ENCODE assay signal across 16 mouse cellular contexts in the genomic region with DNA sequence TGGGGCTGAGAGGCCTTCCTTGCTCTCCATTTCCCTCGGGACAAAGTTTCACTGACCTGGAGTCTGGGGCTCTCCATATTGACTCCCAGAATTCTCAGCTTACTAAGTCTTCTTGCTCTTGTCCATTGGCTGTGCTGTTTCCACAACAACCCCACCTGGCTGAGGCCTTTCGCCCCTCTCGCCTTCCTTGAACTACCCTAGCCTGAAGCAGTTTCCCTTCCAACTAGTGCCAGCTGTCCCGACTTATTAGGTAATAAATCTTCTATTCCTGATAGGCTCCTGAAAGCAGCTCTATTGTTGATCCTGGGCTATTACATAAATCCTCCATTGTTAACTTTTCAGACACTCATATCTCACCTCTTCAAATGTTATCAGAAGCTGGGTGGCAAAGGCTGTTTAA.
DNase-seq lines count a peak whose midpoint lies in the region; ATAC-seq and TF ChIP-seq lines count a peak whose summit lies in the region.
"Had no signal": no experiment of that assay in that cellular context is flagged by ENCODE, and none has a peak within 500 bp of the region (broad histone marks: within the 10 kb centered on the region; RNA-seq: fewer than 3 reads in every experiment).

No protein-coding gene starts in this region.

- H3K36me3 ChIP-seq in intestine, embryonic 16.5 days (ENCODE audit: control insufficient read depth, insufficient read depth, low read length) = no peaks in the 10 kb centered on the region
- H3K36me3 ChIP-seq in lung, postnatal 0 days (ENCODE audit: insufficient read depth, low read length) = no peaks in the 10 kb centered on the region
- no peaks in the 10 kb centered on the region for H3K36me3 ChIP-seq in stomach, embryonic 15.5 days
- H3K36me3 ChIP-seq: embryonic facial prominence, embryonic 12.5 days; hindbrain, embryonic 13.5 days; limb, embryonic 15.5 days had no signal

- no peak for TF ChIP-seq CTCF in lung, adult 2 months (IDR thresholded peaks at IDR 0.05; ENCODE audit: insufficient read depth, low read length)
- TF ChIP-seq CTCF in lung, postnatal 0 days (IDR thresholded peaks at IDR 0.05) = no peak
- no peak for TF ChIP-seq CTCF in left cerebral cortex, adult 2 months (IDR thresholded peaks at IDR 0.05)

- H3K9me3 ChIP-seq in intestine, embryonic 16.5 days (ENCODE audit: control insufficient read depth, low read length) = no peaks in the 10 kb centered on the region
- no peaks in the 10 kb centered on the region for H3K9me3 ChIP-seq in lung, postnatal 0 days (ENCODE audit: low read length)
- H3K9me3 ChIP-seq in stomach, embryonic 15.5 days = no peaks in the 10 kb centered on the region
- H3K9me3 ChIP-seq: embryonic facial prominence, embryonic 12.5 days; hindbrain, embryonic 13.5 days; limb, embryonic 15.5 days had no signal

- ATAC-seq in intestine, embryonic 16.5 days = peak; percentile 85
- ATAC-seq in lung, postnatal 0 days = peak; percentile 59
- peak; percentile 82 for ATAC-seq in stomach, embryonic 15.5 days (ENCODE audit: insufficient read depth, low FRiP score, low read depth)

- DNase-seq in lung, adult 2 months = peak; percentile 49
- no peak for DNase-seq in lung, postnatal 14 days
- peak; percentile 62 for DNase-seq in lung, postnatal 0 days (ENCODE audit: low spot score)
- no peak for DNase-seq in left cerebral cortex, adult 2 months (ENCODE audit: extremely low spot score in 1 of 2, low spot score in 2 of 2)
- DNase-seq in heart, postnatal 10 days = no peak
- no peak for DNase-seq in urinary bladder, postnatal 10 days (ENCODE audit: low spot score)
- DNase-seq: cerebellum, postnatal 14 days; kidney, adult 18-20 months; midbrain, embryonic 14.5 days; right cerebral cortex, postnatal 25 days; thymus, postnatal 36 days had no signal

- TF ChIP-seq POLR2A in lung, adult 2 months (IDR thresholded peaks at IDR 0.05; ENCODE audit: borderline replicate concordance, extremely low read depth, low read depth, low read length) = no peak

- H3K27me3 ChIP-seq in intestine, embryonic 16.5 days (replicated peaks; ENCODE audit: control insufficient read depth, insufficient read depth, low read length) = no peaks in the 10 kb centered on the region
- H3K27me3 ChIP-seq in lung, postnatal 0 days (replicated peaks; ENCODE audit: insufficient read depth, low read length) = no peaks in the 10 kb centered on the region
- no peaks in the 10 kb centered on the region for H3K27me3 ChIP-seq in stomach, embryonic 15.5 days (replicated peaks)
- H3K27me3 ChIP-seq: embryonic facial prominence, embryonic 12.5 days; hindbrain, embryonic 13.5 days; limb, embryonic 15.5 days had no signal

- peak; percentile 38; the same call in 1 of the 2 replicates for TF ChIP-seq EP300 in lung, postnatal 0 days (IDR thresholded peaks at IDR 0.05)

- no peak overlapping the region for H3K4me2 ChIP-seq in intestine, embryonic 16.5 days (ENCODE audit: low read depth, low read length)
- no peak overlapping the region for H3K4me2 ChIP-seq in lung, postnatal 0 days (replicated peaks; ENCODE audit: low read depth, low read length)
- H3K4me2 ChIP-seq in stomach, embryonic 15.5 days = no peak overlapping the region
- H3K4me2 ChIP-seq: embryonic facial prominence, embryonic 12.5 days; hindbrain, embryonic 13.5 days; limb, embryonic 15.5 days had no signal

- intact Hi-C loops in left cerebral cortex, adult 2 months (cut with DNase I) = no loop called here
- intact Hi-C loops in heart, postnatal 10 days (cut with DNase I) = no loop called here

- H3K9ac ChIP-seq in intestine, embryonic 16.5 days (ENCODE audit: low read depth, low read length) = no peak overlapping the region
- H3K9ac ChIP-seq in lung, postnatal 0 days (replicated peaks; ENCODE audit: low read depth) = no peak overlapping the region
- H3K9ac ChIP-seq in stomach, embryonic 15.5 days = no peak overlapping the region
- H3K9ac ChIP-seq: embryonic facial prominence, embryonic 12.5 days; hindbrain, embryonic 13.5 days; limb, embryonic 15.5 days had no signal

- peak overlapping the region; percentile 58 for H3K27ac ChIP-seq in intestine, embryonic 16.5 days (ENCODE audit: low read length)
- peak overlapping the region; percentile 71 for H3K27ac ChIP-seq in lung, postnatal 0 days (ENCODE audit: low read length)
- peak overlapping the region; percentile 61; the same call in 1 of the 2 replicates for H3K27ac ChIP-seq in stomach, embryonic 15.5 days
- no peak overlapping the region for H3K27ac ChIP-seq in left cerebral cortex, adult 2 months
- H3K27ac ChIP-seq: embryonic facial prominence, embryonic 12.5 days; hindbrain, embryonic 13.5 days; limb, embryonic 15.5 days had no signal

- no peak overlapping the region for H3K4me3 ChIP-seq in lung, adult 2 months (replicated peaks; ENCODE audit: extremely low read depth, low read depth, low read length)
- no peak overlapping the region for H3K4me3 ChIP-seq in intestine, embryonic 16.5 days (ENCODE audit: low read length)
- no peak overlapping the region for H3K4me3 ChIP-seq in lung, postnatal 0 days (ENCODE audit: low read depth, low read length)
- H3K4me3 ChIP-seq in stomach, embryonic 15.5 days (replicated peaks) = no peak overlapping the region
- H3K4me3 ChIP-seq in left cerebral cortex, adult 2 months = no peak overlapping the region
- H3K4me3 ChIP-seq: embryonic facial prominence, embryonic 12.5 days; hindbrain, embryonic 13.5 days; limb, embryonic 15.5 days had no signal

- 28% methylated on average over 4 of the region's 4 CpGs for WGBS in lung, adult 2 months
- WGBS in intestine, embryonic 16.5 days = 38% methylated on average over 4 of the region's 4 CpGs
- 21% methylated on average over 4 of the region's 4 CpGs for WGBS in lung, postnatal 0 days
- 28% methylated on average over 4 of the region's 4 CpGs for WGBS in stomach, embryonic 15.5 days

- H3K4me1 ChIP-seq in lung, adult 2 months (ENCODE audit: control insufficient read depth, insufficient read depth, low read length) = no peaks in the 10 kb centered on the region
- no peaks in the 10 kb centered on the region for H3K4me1 ChIP-seq in intestine, embryonic 16.5 days (ENCODE audit: control insufficient read depth, insufficient read depth, low read length)
- no peaks in the 10 kb centered on the region for H3K4me1 ChIP-seq in lung, postnatal 0 days (ENCODE audit: insufficient read depth, low read depth, low read length)
- H3K4me1 ChIP-seq in stomach, embryonic 15.5 days = no peaks in the 10 kb centered on the region
- H3K4me1 ChIP-seq: embryonic facial prominence, embryonic 12.5 days; limb, embryonic 15.5 days had no signal

Comparison
In these comparisons a context has a peak if more than half of its experiments do, and no peak if none do; other contexts are left out.
1. DNase-seq: peak in lung, adult 2 months (single experiment) and lung, postnatal 0 days (single experiment); none in lung, postnatal 14 days (single experiment), left cerebral cortex, adult 2 months (0 of 2), heart, postnatal 10 days (0 of 2) and urinary bladder, postnatal 10 days (single experiment).
2. Peak in every context shown above with its lines, with median percentiles within 50 percentile points of each other: ATAC-seq.